Mouse (Mus musculus): ENCODE data around the gene Rybp.

DNA sequence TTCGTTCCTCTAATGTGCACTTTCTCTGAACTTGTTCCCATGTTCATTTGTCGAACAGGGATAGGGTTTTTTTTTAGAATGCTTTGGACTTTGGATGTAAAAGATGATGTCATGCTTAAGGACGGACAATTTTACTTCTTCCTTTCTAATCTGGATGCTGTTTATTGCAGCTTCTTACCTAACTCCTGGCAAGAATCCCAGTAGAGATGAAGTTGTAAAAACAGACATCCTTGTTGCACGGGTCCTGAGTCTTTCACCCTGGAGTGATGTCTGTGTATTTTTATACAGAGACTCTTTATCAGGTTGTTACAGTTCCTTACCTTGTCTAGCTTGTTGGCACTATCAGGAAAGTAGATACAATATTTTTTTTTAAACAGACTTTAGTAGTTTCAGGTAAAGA is 65.5 kb downstream of the Rybp start:
- TF ChIP-seq EP300 (optimal IDR thresholded peaks at IDR 0.05) (no peak), CTCF (IDR thresholded peaks at IDR 0.05; ENCODE audit: low read depth) (no peak)
